Comparison of ENCODE assay signal across 25 mouse cellular contexts in the genomic region with DNA sequence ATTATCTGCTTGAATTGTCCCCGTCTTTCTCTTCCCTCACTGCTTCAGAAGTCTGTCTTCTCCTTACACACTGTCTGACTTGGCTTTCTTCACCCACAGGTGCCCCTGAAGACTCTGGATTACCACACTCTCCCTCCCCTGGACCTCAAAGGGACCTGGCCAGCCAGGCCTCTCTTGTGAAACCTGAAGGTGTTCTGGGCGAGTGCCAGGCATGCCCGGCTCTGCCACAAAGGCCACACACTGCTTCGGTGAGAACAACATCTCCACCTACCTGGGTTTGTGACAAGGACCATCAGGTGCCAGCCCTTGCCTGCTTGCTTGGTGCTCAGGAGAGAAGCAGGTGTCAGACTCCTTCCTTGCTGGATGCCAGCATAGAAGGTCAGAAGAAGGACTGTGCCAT. TPM values are rescaled to one million over a fixed set of nuclear protein-coding genes. Genes with fewer than 3 reads are reported as not detected.
DNase-seq lines count a peak whose midpoint lies in the region; ATAC-seq and TF ChIP-seq lines count a peak whose summit lies in the region.
"Had no signal": no experiment of that assay in that cellular context is flagged by ENCODE, and none has a peak within 500 bp of the region (broad histone marks: within the 10 kb centered on the region; RNA-seq: fewer than 3 reads in every experiment).

No protein-coding gene starts in this region.

- no peak overlapping the region for H3K4me3 ChIP-seq in cerebellum, adult 2 months (replicated peaks; ENCODE audit: insufficient read depth, low read depth, low read length)
- H3K4me3 ChIP-seq in liver, adult 2 months (ENCODE audit: insufficient read depth, low read depth, low read length) = no peak overlapping the region
- no peak overlapping the region for H3K4me3 ChIP-seq in liver, embryonic 11.5 days (ENCODE audit: low read depth, low read length)
- H3K4me3 ChIP-seq: embryonic facial prominence, embryonic 13.5 days; erythroblast, embryonic 14.5 days; forebrain, embryonic 12.5 days; forebrain, embryonic 15.5 days; gastrocnemius, adult 2 months; hindbrain, embryonic 13.5 days had no signal

- ATAC-seq in liver, embryonic 11.5 days (replicated peaks; ENCODE audit: low FRiP score) = no peak
- ATAC-seq: activated CD4-positive, CD25-positive, alpha-beta regulatory T cell, adult 4 months; forebrain, embryonic 15.5 days; hindbrain, embryonic 16.5 days had no signal

- H3K27ac ChIP-seq in cerebellum, adult 2 months (ENCODE audit: insufficient read depth, low read length) = no peak overlapping the region
- no peak overlapping the region for H3K27ac ChIP-seq in liver, adult 2 months (replicated peaks; ENCODE audit: insufficient read depth, low read depth, low read length)
- no peak overlapping the region for H3K27ac ChIP-seq in liver, embryonic 11.5 days (ENCODE audit: low read depth, low read length)
- H3K27ac ChIP-seq: embryonic facial prominence, embryonic 13.5 days; forebrain, embryonic 12.5 days; forebrain, embryonic 15.5 days; gastrocnemius, adult 2 months; hindbrain, embryonic 13.5 days had no signal

- no peak overlapping the region for H3K9ac ChIP-seq in liver, adult 2 months (ENCODE audit: low read depth, low read length)
- no peak overlapping the region for H3K9ac ChIP-seq in liver, embryonic 11.5 days (ENCODE audit: low read depth, low read length)
- H3K9ac ChIP-seq: embryonic facial prominence, embryonic 13.5 days; forebrain, embryonic 12.5 days; forebrain, embryonic 15.5 days; hindbrain, embryonic 13.5 days had no signal

- H3K27me3 ChIP-seq in cerebellum, adult 2 months (ENCODE audit: control insufficient read depth, insufficient read depth, low read length) = no peaks in the 10 kb centered on the region
- no peaks in the 10 kb centered on the region for H3K27me3 ChIP-seq in liver, adult 2 months (ENCODE audit: control insufficient read depth, insufficient read depth, low read length)
- H3K27me3 ChIP-seq in liver, embryonic 11.5 days (replicated peaks; ENCODE audit: control insufficient read depth, insufficient read depth, low read length) = no peaks in the 10 kb centered on the region; the same call in none of the 2 replicates
- H3K27me3 ChIP-seq: embryonic facial prominence, embryonic 13.5 days; forebrain, embryonic 12.5 days; forebrain, embryonic 15.5 days; hindbrain, embryonic 13.5 days had no signal

- TF ChIP-seq POLR2A in cerebellum, adult 2 months (IDR thresholded peaks at IDR 0.05; ENCODE audit: borderline replicate concordance, insufficient read depth, low read length) = no peak
- TF ChIP-seq POLR2A in liver, adult 2 months (IDR thresholded peaks at IDR 0.05; ENCODE audit: extremely low read depth, insufficient read depth, low read length) = no peak

- TF ChIP-seq CTCF in cerebellum, adult 2 months (IDR thresholded peaks at IDR 0.05; ENCODE audit: borderline replicate concordance, insufficient read depth, low read depth, low read length) = no peak
- no peak for TF ChIP-seq CTCF in liver, adult 2 months (IDR thresholded peaks at IDR 0.05; ENCODE audit: low read depth, low read length)

- no peak overlapping the region for H3K4me2 ChIP-seq in liver, embryonic 11.5 days
- H3K4me2 ChIP-seq: embryonic facial prominence, embryonic 13.5 days; forebrain, embryonic 12.5 days; forebrain, embryonic 15.5 days; heart, embryonic 11.5 days; hindbrain, embryonic 13.5 days had no signal

- 43% methylated on average over 4 of the region's 4 CpGs for whole genome bisulfite sequencing in cerebellum, adult 2 months
- 33% methylated on average over 4 of the region's 4 CpGs for WGBS in liver, adult 2 months
- WGBS in liver, embryonic 11.5 days = 90% methylated on average over 4 of the region's 4 CpGs

- peaks cover 9% of the 10 kb centered on the region for H3K36me3 ChIP-seq in liver, adult 2 months (ENCODE audit: control insufficient read depth, insufficient read depth, low read length)
- no peaks in the 10 kb centered on the region for H3K36me3 ChIP-seq in liver, embryonic 11.5 days (ENCODE audit: control insufficient read depth, insufficient read depth, low read length)
- H3K36me3 ChIP-seq: embryonic facial prominence, embryonic 13.5 days; forebrain, embryonic 12.5 days; forebrain, embryonic 15.5 days; hindbrain, embryonic 13.5 days had no signal

- peak; percentile 18 for DNase-seq in cerebellum, adult 9-10 months
- no peak for DNase-seq in cerebellum, adult 2 months
- peak; percentile 45 for DNase-seq in liver, adult 2 months (ENCODE audit: extremely low read depth, low read depth, low spot score)
- no peak for DNase-seq in liver, embryonic 11.5 days (ENCODE audit: low spot score)
- peak; percentile 51 for DNase-seq in lung, postnatal 14 days
- peak; percentile 48 to 65 for DNase-seq in lung, postnatal 4 days
- DNase-seq in urinary bladder, postnatal 36 days (ENCODE audit: low spot score in 2 of 2) = no peak
- DNase-seq in ovary, postnatal 14 days (ENCODE audit: low spot score) = no peak
- DNase-seq: adrenal gland, adult 8-10 months; adrenal gland, postnatal 25 days; cerebellum, adult 11-12 months; cerebellum, adult 9-11 months; gastrocnemius, adult 2 months; gastrocnemius, postnatal 14 days; heart, adult 11 months had no signal

- H3K4me1 ChIP-seq in cerebellum, adult 2 months (ENCODE audit: control insufficient read depth, insufficient read depth, low read length) = peaks cover 4% of the 10 kb centered on the region; the same call in 1 of the 2 replicates
- H3K4me1 ChIP-seq in liver, adult 2 months (ENCODE audit: control insufficient read depth, insufficient read depth, low read length) = no peaks in the 10 kb centered on the region
- no peaks in the 10 kb centered on the region for H3K4me1 ChIP-seq in liver, embryonic 11.5 days (replicated peaks; ENCODE audit: control insufficient read depth, insufficient read depth, low read length)
- H3K4me1 ChIP-seq: embryonic facial prominence, embryonic 13.5 days; forebrain, embryonic 12.5 days; forebrain, embryonic 15.5 days; hindbrain, embryonic 13.5 days had no signal

- H3K79me2 ChIP-seq in liver, adult 2 months (ENCODE audit: control insufficient read depth, insufficient read depth, low read length) = no peaks in the 10 kb centered on the region

- H3K9me3 ChIP-seq in liver, embryonic 11.5 days (ENCODE audit: control insufficient read depth, low read length) = no peaks in the 10 kb centered on the region
- H3K9me3 ChIP-seq: embryonic facial prominence, embryonic 13.5 days; forebrain, embryonic 12.5 days; forebrain, embryonic 15.5 days; hindbrain, embryonic 13.5 days had no signal

RNA-seq across cellular contexts. Expression of a gene that starts 34.3 kb away (rescaled TPM):
- 1.1 TPM in 2 replicates for polyA plus RNA-seq in cerebellum, adult 2 months (2012; rRNA removed)
- 3.9 and 4.7 TPM in 2 replicates for total RNA-seq in liver, adult 2 months (2014; rRNA removed)
- polyA plus RNA-seq in liver, adult 2 months (2012; rRNA removed) = 2.6 and 2.8 TPM in 2 replicates
- 0.07 and 0.14 TPM in 2 replicates for polyA plus RNA-seq in liver, embryonic 11.5 days (2014; fragmentation: Nextera tagmentation; extraction: Ambion mirVana)
- total RNA-seq: common myeloid progenitor, adult 5-6 weeks; hematopoietic stem cell, adult 5-6 weeks had no signal
- polyA plus RNA-seq: activated CD4-positive, CD25-positive, alpha-beta regulatory T cell, adult 4 months; erythroblast, embryonic 14.5 days had no signal

RNA-seq across cellular contexts. Expression of a gene that starts 46.4 kb away (rescaled TPM):
- polyA plus RNA-seq in cerebellum, adult 2 months (2012; rRNA removed) = 40.4 and 41.4 TPM in 2 replicates
- 0.07 TPM in 1 of 2 replicates, not detected in the other for total RNA-seq in liver, adult 2 months (2014; rRNA removed)
- 0.05 and 0.21 TPM in 2 replicates for polyA plus RNA-seq in liver, adult 2 months (2012; rRNA removed)
- 0.47 and 0.67 TPM in 2 replicates for polyA plus RNA-seq in liver, embryonic 11.5 days (2014; fragmentation: Nextera tagmentation; extraction: Ambion mirVana)
- total RNA-seq: common myeloid progenitor, adult 5-6 weeks; hematopoietic stem cell, adult 5-6 weeks had no signal

RNA-seq across cellular contexts. Expression of a gene that starts 50.5 kb away (rescaled TPM):
- 206 and 213 TPM in 2 replicates for polyA plus RNA-seq in cerebellum, adult 2 months (2012; rRNA removed)
- 0.20 and 0.28 TPM in 2 replicates for total RNA-seq in liver, adult 2 months (2014; rRNA removed)
- 0.11 and 0.17 TPM in 2 replicates for polyA plus RNA-seq in liver, adult 2 months (2012; rRNA removed)
- 1.9 and 2.1 TPM in 2 replicates for polyA plus RNA-seq in liver, embryonic 11.5 days (2014; fragmentation: Nextera tagmentation; extraction: Ambion mirVana)
- total RNA-seq: common myeloid progenitor, adult 5-6 weeks; hematopoietic stem cell, adult 5-6 weeks had no signal
- polyA plus RNA-seq: activated CD4-positive, CD25-positive, alpha-beta regulatory T cell, adult 4 months; erythroblast, embryonic 14.5 days had no signal

Comparison
In these comparisons a context has a peak if more than half of its experiments do, and no peak if none do; other contexts are left out.
1. DNase-seq: peak in cerebellum, adult 9-10 months (single experiment), liver, adult 2 months (single experiment), lung, postnatal 14 days (single experiment) and lung, postnatal 4 days (2 of 2); none in cerebellum, adult 2 months (0 of 2), liver, embryonic 11.5 days (single experiment), urinary bladder, postnatal 36 days (0 of 2) and ovary, postnatal 14 days (single experiment).
2. RNA of a gene that starts 46.4 kb away (polyA plus RNA-seq): 40.4 to 41.4 TPM in cerebellum, adult 2 months; 0.47 to 0.67 TPM in liver, embryonic 11.5 days and 0.05 to 0.21 TPM in liver, adult 2 months; every median in the first group is over 10 times any median in the second.
3. RNA of a gene that starts 50.5 kb away (polyA plus RNA-seq): 206 to 213 TPM in cerebellum, adult 2 months; 1.9 to 2.1 TPM in liver, embryonic 11.5 days and 0.11 to 0.17 TPM in liver, adult 2 months; every median in the first group is over 10 times any median in the second.